Mouse (Mus musculus): Measurements from ENCODE around the gene Clic5. TPM values are rescaled to one million over a fixed set of nuclear protein-coding genes. Genes with fewer than 3 reads are reported as not detected.
"Not testable (repeated sequence)": the region's sequence is repeated elsewhere in the genome, so short reads cannot be mapped to it uniquely, and the experiment has no call there.

The Clic5 gene
- polyA plus RNA-seq, 1 experiment from 2014 or later: 16.6 TPM

- no peak for ATAC-seq (replicated peaks; ENCODE audit: extremely low read depth, insufficient read depth, low FRiP score)
- 67% methylated on average over 3 of the region's 3 CpGs for WGBS
- Histone ChIP-seq H3K9me3 (replicated peaks; ENCODE audit: control insufficient read depth, low read length) (no peaks in the 10 kb centered on the region), H3K27ac (ENCODE audit: low read length) (no peak overlapping the region), H3K4me2 (ENCODE audit: low read depth, low read length) (no peak overlapping the region), H3K36me3 (ENCODE audit: control insufficient read depth, insufficient read depth) (no peaks in the 10 kb centered on the region), H3K4me3 (ENCODE audit: low read length) (no peak overlapping the region), H3K4me1 (ENCODE audit: control insufficient read depth, insufficient read depth, low read length) (peaks cover 11% of the 10 kb centered on the region; the same call in 1 of the 2 replicates), H3K27me3 (ENCODE audit: control insufficient read depth, insufficient read depth, low read length) (no peaks in the 10 kb centered on the region), H3K9ac (ENCODE audit: low read length) (no peak overlapping the region)
Observed at GRCm38 (mm10) chr17:44186871-44187270, 1.5 kb upstream of the Clic5 start.

- H3K36me3 ChIP-seq (ENCODE audit: control insufficient read depth, insufficient read depth); H3K27me3 ChIP-seq (ENCODE audit: control insufficient read depth, insufficient read depth, low read length); H3K9me3 ChIP-seq (replicated peaks; ENCODE audit: control insufficient read depth, low read length); ATAC-seq (replicated peaks; ENCODE audit: extremely low read depth, insufficient read depth, low FRiP score): not testable (repeated sequence)
- Histone ChIP-seq H3K4me2 (ENCODE audit: low read depth, low read length) (peak overlapping the region; percentile 86), H3K27ac (ENCODE audit: low read length) (peak overlapping the region; percentile 94), H3K4me1 (ENCODE audit: control insufficient read depth, insufficient read depth, low read length) (peaks cover 12% of the 10 kb centered on the region), H3K9ac (ENCODE audit: low read length) (peak overlapping the region; percentile 78), H3K4me3 (ENCODE audit: low read length) (peak overlapping the region; percentile 77)
Observed at GRCm38 (mm10) chr17:44187537-44187936, 847 bp upstream of the Clic5 start.

GRCm38 (mm10) chr17:44188769-44189145, 373 bp downstream of the Clic5 start:
- Histone ChIP-seq H3K4me3 (ENCODE audit: low read length) (peak overlapping the region; percentile 77), H3K9me3 (replicated peaks; ENCODE audit: control insufficient read depth, low read length) (no peaks in the 10 kb centered on the region), H3K27ac (ENCODE audit: low read length) (peak overlapping the region; percentile 94), H3K4me2 (ENCODE audit: low read depth, low read length) (peak overlapping the region; percentile 86), H3K36me3 (ENCODE audit: control insufficient read depth, insufficient read depth) (no peaks in the 10 kb centered on the region), H3K27me3 (ENCODE audit: control insufficient read depth, insufficient read depth, low read length) (no peaks in the 10 kb centered on the region), H3K4me1 (ENCODE audit: control insufficient read depth, insufficient read depth, low read length) (peaks cover 24% of the 10 kb centered on the region), H3K9ac (ENCODE audit: low read length) (peak overlapping the region; percentile 78)
- ATAC-seq (replicated peaks; ENCODE audit: extremely low read depth, insufficient read depth, low FRiP score): peak; percentile 35; the same call in 1 of the 2 replicates
- WGBS: under 1% methylated on average over 24 of the region's 24 CpGs

GRCm38 (mm10) chr17:44189696-44190095, 1.3 kb downstream of the Clic5 start:
- 7% methylated on average over 11 of the region's 11 CpGs for WGBS
- H3K27me3 ChIP-seq (ENCODE audit: control insufficient read depth, insufficient read depth, low read length): no peaks in the 10 kb centered on the region
- no peaks in the 10 kb centered on the region for H3K9me3 ChIP-seq (replicated peaks; ENCODE audit: control insufficient read depth, low read length)
- ATAC-seq (replicated peaks; ENCODE audit: extremely low read depth, insufficient read depth, low FRiP score): no peak
- peak overlapping the region; percentile 64 for H3K9ac ChIP-seq (ENCODE audit: low read length)
- H3K4me3 ChIP-seq (ENCODE audit: low read length): peak overlapping the region; percentile 77
- H3K36me3 ChIP-seq (ENCODE audit: control insufficient read depth, insufficient read depth): no peaks in the 10 kb centered on the region
- no peak overlapping the region for H3K27ac ChIP-seq (ENCODE audit: low read length)
- H3K4me2 ChIP-seq (ENCODE audit: low read depth, low read length): peak overlapping the region; percentile 86
- peaks cover 29% of the 10 kb centered on the region for H3K4me1 ChIP-seq (ENCODE audit: control insufficient read depth, insufficient read depth, low read length)

GRCm38 (mm10) chr17:44190246-44190645, 1.9 kb downstream of the Clic5 start:
- no peak for ATAC-seq (replicated peaks; ENCODE audit: extremely low read depth, insufficient read depth, low FRiP score)
- Histone ChIP-seq H3K27ac (ENCODE audit: low read length) (no peak overlapping the region), H3K4me2 (ENCODE audit: low read depth, low read length) (peak overlapping the region; percentile 86), H3K9me3 (replicated peaks; ENCODE audit: control insufficient read depth, low read length) (no peaks in the 10 kb centered on the region), H3K9ac (ENCODE audit: low read length) (0 out of 2 replicates have a peak overlapping the region, but pooled peaks have one; percentile 6), H3K4me3 (ENCODE audit: low read length) (peak overlapping the region; percentile 77), H3K36me3 (ENCODE audit: control insufficient read depth, insufficient read depth) (no peaks in the 10 kb centered on the region), H3K27me3 (ENCODE audit: control insufficient read depth, insufficient read depth, low read length) (no peaks in the 10 kb centered on the region), H3K4me1 (ENCODE audit: control insufficient read depth, insufficient read depth, low read length) (peaks cover 29% of the 10 kb centered on the region)
- WGBS: 73% methylated on average over 7 of the region's 7 CpGs

GRCm38 (mm10) chr17:44192981-44193380, 4.6 kb downstream of the Clic5 start:
- Histone ChIP-seq H3K9ac (ENCODE audit: low read length) (peak overlapping the region; percentile 53; the same call in 1 of the 2 replicates), H3K4me1 (ENCODE audit: control insufficient read depth, insufficient read depth, low read length) (peaks cover 24% of the 10 kb centered on the region), H3K36me3 (ENCODE audit: control insufficient read depth, insufficient read depth) (no peaks in the 10 kb centered on the region), H3K4me2 (ENCODE audit: low read depth, low read length) (peak overlapping the region; percentile 27; the same call in 1 of the 2 replicates), H3K27ac (ENCODE audit: low read length) (peak overlapping the region; percentile 64), H3K4me3 (ENCODE audit: low read length) (no peak overlapping the region), H3K27me3 (ENCODE audit: control insufficient read depth, insufficient read depth, low read length) (no peaks in the 10 kb centered on the region), H3K9me3 (replicated peaks; ENCODE audit: control insufficient read depth, low read length) (no peaks in the 10 kb centered on the region)
- no peak for ATAC-seq (replicated peaks; ENCODE audit: extremely low read depth, insufficient read depth, low FRiP score)
- WGBS: 23% methylated on average over 3 of the region's 3 CpGs

GRCm38 (mm10) chr17:44199158-44199557, 10.8 kb downstream of the Clic5 start:
- no peak overlapping the region for H3K4me3 ChIP-seq (ENCODE audit: low read length)
- WGBS: 68% methylated on average over 4 of the region's 4 CpGs
- no peaks in the 10 kb centered on the region for H3K36me3 ChIP-seq (ENCODE audit: control insufficient read depth, insufficient read depth)
- H3K27ac ChIP-seq (ENCODE audit: low read length): no peak overlapping the region
- H3K4me1 ChIP-seq (ENCODE audit: control insufficient read depth, insufficient read depth, low read length): peaks cover 9% of the 10 kb centered on the region
- no peaks in the 10 kb centered on the region for H3K27me3 ChIP-seq (ENCODE audit: control insufficient read depth, insufficient read depth, low read length)
- ATAC-seq (replicated peaks; ENCODE audit: extremely low read depth, insufficient read depth, low FRiP score): no peak
- H3K4me2 ChIP-seq (ENCODE audit: low read depth, low read length): no peak overlapping the region
- no peak overlapping the region for H3K9ac ChIP-seq (ENCODE audit: low read length)
- H3K9me3 ChIP-seq (replicated peaks; ENCODE audit: control insufficient read depth, low read length): no peaks in the 10 kb centered on the region

GRCm38 (mm10) chr17:44202952-44203351, 14.6 kb downstream of the Clic5 start:
- Histone ChIP-seq H3K4me2 (ENCODE audit: low read depth, low read length) (no peak overlapping the region), H3K27ac (ENCODE audit: low read length) (no peak overlapping the region), H3K9me3 (replicated peaks; ENCODE audit: control insufficient read depth, low read length) (no peaks in the 10 kb centered on the region), H3K36me3 (ENCODE audit: control insufficient read depth, insufficient read depth) (no peaks in the 10 kb centered on the region), H3K9ac (ENCODE audit: low read length) (no peak overlapping the region), H3K4me3 (ENCODE audit: low read length) (no peak overlapping the region), H3K27me3 (ENCODE audit: control insufficient read depth, insufficient read depth, low read length) (no peaks in the 10 kb centered on the region), H3K4me1 (ENCODE audit: control insufficient read depth, insufficient read depth, low read length) (peaks cover 9% of the 10 kb centered on the region)
- no peak for ATAC-seq (replicated peaks; ENCODE audit: extremely low read depth, insufficient read depth, low FRiP score)
- 47% methylated on average over 5 of the region's 5 CpGs for WGBS

GRCm38 (mm10) chr17:44204787-44205186, 16.4 kb downstream of the Clic5 start:
- H3K36me3 ChIP-seq (ENCODE audit: control insufficient read depth, insufficient read depth): peaks cover 6% of the 10 kb centered on the region
- H3K27me3 ChIP-seq (ENCODE audit: control insufficient read depth, insufficient read depth, low read length): no peaks in the 10 kb centered on the region
- no peak overlapping the region for H3K4me3 ChIP-seq (ENCODE audit: low read length)
- H3K9ac ChIP-seq (ENCODE audit: low read length): no peak overlapping the region
- 85% methylated on average over 1 of the region's 1 CpGs for WGBS
- H3K4me1 ChIP-seq (ENCODE audit: control insufficient read depth, insufficient read depth, low read length): peaks cover 9% of the 10 kb centered on the region
- no peak overlapping the region for H3K27ac ChIP-seq (ENCODE audit: low read length)
- peaks cover 4% of the 10 kb centered on the region; the same call in 1 of the 2 replicates for H3K9me3 ChIP-seq (replicated peaks; ENCODE audit: control insufficient read depth, low read length)
- no peak overlapping the region for H3K4me2 ChIP-seq (ENCODE audit: low read depth, low read length)
- no peak for ATAC-seq (replicated peaks; ENCODE audit: extremely low read depth, insufficient read depth, low FRiP score)

Measured in heart, embryonic 16.5 days (tissue).